Mouse (Mus musculus): ENCODE results near the gene Pdzk1. TPM values are rescaled to one million over a fixed set of nuclear protein-coding genes. Genes with fewer than 3 reads are reported as not detected.

The Pdzk1 gene
- polyA plus RNA-seq, 1 experiment from 2014 or later, result not detected

GRCm38 (mm10) chr3:96855833-96856232 lies 26.7 kb downstream of the Pdzk1 start:
- no peak overlapping the region for H3K27ac ChIP-seq
- WGBS, result 72% methylated on average over 3 of the region's 3 CpGs
- H3K4me2 ChIP-seq, result no peak overlapping the region
- H3K4me3 ChIP-seq (replicated peaks), result no peak overlapping the region
- no peaks in the 10 kb centered on the region for H3K36me3 ChIP-seq
- H3K4me1 ChIP-seq (replicated peaks), result no peaks in the 10 kb centered on the region
- ATAC-seq (ENCODE audit: insufficient number of reproducible peaks, insufficient read depth, low FRiP score, low TSS enrichment, low read depth), result no peak
- no peaks in the 10 kb centered on the region for H3K27me3 ChIP-seq
- H3K9me3 ChIP-seq, result no peaks in the 10 kb centered on the region
- no peak overlapping the region for H3K9ac ChIP-seq (replicated peaks)

- no peak overlapping the region for H3K27ac ChIP-seq
- no peaks in the 10 kb centered on the region for H3K9me3 ChIP-seq
- no peaks in the 10 kb centered on the region for H3K4me1 ChIP-seq (replicated peaks)
- no peaks in the 10 kb centered on the region for H3K36me3 ChIP-seq
- no peak overlapping the region for H3K4me2 ChIP-seq
- H3K4me3 ChIP-seq (replicated peaks), result no peak overlapping the region
- ATAC-seq (ENCODE audit: insufficient number of reproducible peaks, insufficient read depth, low FRiP score, low TSS enrichment, low read depth), result no peak
- H3K27me3 ChIP-seq, result no peaks in the 10 kb centered on the region
- 89% methylated on average over 5 of the region's 5 CpGs for WGBS
- no peak overlapping the region for H3K9ac ChIP-seq (replicated peaks)
These were observed 31.4 kb downstream of the Pdzk1 start for GRCm38 (mm10) chr3:96860498-96860897.

- no peak for ATAC-seq (ENCODE audit: insufficient number of reproducible peaks, insufficient read depth, low FRiP score, low TSS enrichment, low read depth)
- no peak overlapping the region for H3K4me3 ChIP-seq (replicated peaks)
- no peak overlapping the region for H3K27ac ChIP-seq
- no peaks in the 10 kb centered on the region for H3K4me1 ChIP-seq (replicated peaks)
- no peak overlapping the region for H3K4me2 ChIP-seq
- no peaks in the 10 kb centered on the region for H3K9me3 ChIP-seq
- H3K36me3 ChIP-seq, result peaks cover 51% of the 10 kb centered on the region
- H3K9ac ChIP-seq (replicated peaks), result no peak overlapping the region
- 92% methylated on average over 3 of the region's 3 CpGs for whole genome bisulfite sequencing
- H3K27me3 ChIP-seq, result no peaks in the 10 kb centered on the region
These were observed 38.8 kb downstream of the Pdzk1 start for GRCm38 (mm10) chr3:96867863-96868262.

- no peaks in the 10 kb centered on the region for H3K9me3 ChIP-seq
- H3K9ac ChIP-seq (replicated peaks), result no peak overlapping the region
- H3K27ac ChIP-seq, result no peak overlapping the region
- peaks cover 58% of the 10 kb centered on the region for H3K36me3 ChIP-seq
- WGBS, result 87% methylated on average over 8 of the region's 8 CpGs
- H3K4me1 ChIP-seq (replicated peaks), result no peaks in the 10 kb centered on the region
- no peaks in the 10 kb centered on the region for H3K27me3 ChIP-seq
- no peak overlapping the region for H3K4me2 ChIP-seq
- ATAC-seq (ENCODE audit: insufficient number of reproducible peaks, insufficient read depth, low FRiP score, low TSS enrichment, low read depth), result no peak
- H3K4me3 ChIP-seq (replicated peaks), result no peak overlapping the region
These were observed 39.5 kb downstream of the Pdzk1 start for GRCm38 (mm10) chr3:96868566-96868965.

GRCm38 (mm10) chr3:96869091-96869490 lies 40.0 kb downstream of the Pdzk1 start:
- no peak overlapping the region for H3K4me3 ChIP-seq (replicated peaks)
- H3K9me3 ChIP-seq, result no peaks in the 10 kb centered on the region
- H3K4me1 ChIP-seq (replicated peaks), result no peaks in the 10 kb centered on the region
- H3K36me3 ChIP-seq, result peaks cover 63% of the 10 kb centered on the region
- ATAC-seq (ENCODE audit: insufficient number of reproducible peaks, insufficient read depth, low FRiP score, low TSS enrichment, low read depth), result no peak
- H3K27ac ChIP-seq, result no peak overlapping the region
- no peak overlapping the region for H3K4me2 ChIP-seq
- no peak overlapping the region for H3K9ac ChIP-seq (replicated peaks)
- WGBS, result 91% methylated on average over 7 of the region's 7 CpGs
- H3K27me3 ChIP-seq, result no peaks in the 10 kb centered on the region

GRCm38 (mm10) chr3:96870270-96870669 lies 41.2 kb downstream of the Pdzk1 start:
- H3K9ac ChIP-seq (replicated peaks), result no peak overlapping the region
- no peak overlapping the region for H3K4me3 ChIP-seq (replicated peaks)
- H3K27me3 ChIP-seq, result no peaks in the 10 kb centered on the region
- ATAC-seq (ENCODE audit: insufficient number of reproducible peaks, insufficient read depth, low FRiP score, low TSS enrichment, low read depth), result no peak
- no peaks in the 10 kb centered on the region for H3K4me1 ChIP-seq (replicated peaks)
- H3K27ac ChIP-seq, result no peak overlapping the region
- peaks cover 73% of the 10 kb centered on the region for H3K36me3 ChIP-seq
- 95% methylated on average over 2 of the region's 2 CpGs for WGBS
- H3K9me3 ChIP-seq, result no peaks in the 10 kb centered on the region
- no peak overlapping the region for H3K4me2 ChIP-seq

GRCm38 (mm10) chr3:96871070-96871469 lies 42.0 kb downstream of the Pdzk1 start:
- Histone ChIP-seq H3K4me1 (replicated peaks) (no peaks in the 10 kb centered on the region), H3K27me3 (no peaks in the 10 kb centered on the region), H3K36me3 (peaks cover 79% of the 10 kb centered on the region), H3K4me2 (no peak overlapping the region), H3K27ac (no peak overlapping the region), H3K9me3 (no peaks in the 10 kb centered on the region), H3K9ac (replicated peaks) (no peak overlapping the region), H3K4me3 (replicated peaks) (no peak overlapping the region)
- ATAC-seq (ENCODE audit: insufficient number of reproducible peaks, insufficient read depth, low FRiP score, low TSS enrichment, low read depth), result no peak
- WGBS, result 87% methylated on average over 8 of the region's 8 CpGs

- no peaks in the 10 kb centered on the region for H3K9me3 ChIP-seq
- H3K4me3 ChIP-seq (replicated peaks), result no peak overlapping the region
- WGBS, result 93% methylated on average over 8 of the region's 8 CpGs
- no peak overlapping the region for H3K4me2 ChIP-seq
- ATAC-seq (ENCODE audit: insufficient number of reproducible peaks, insufficient read depth, low FRiP score, low TSS enrichment, low read depth), result no peak
- no peaks in the 10 kb centered on the region for H3K27me3 ChIP-seq
- no peak overlapping the region for H3K9ac ChIP-seq (replicated peaks)
- H3K4me1 ChIP-seq (replicated peaks), result no peaks in the 10 kb centered on the region
- peaks cover 79% of the 10 kb centered on the region for H3K36me3 ChIP-seq
- no peak overlapping the region for H3K27ac ChIP-seq
These were observed 43.4 kb downstream of the Pdzk1 start for GRCm38 (mm10) chr3:96872501-96872900.

GRCm38 (mm10) chr3:96874808-96875571 lies 45.9 kb downstream of the Pdzk1 start:
- Histone ChIP-seq H3K27ac (no peak overlapping the region), H3K4me1 (replicated peaks) (no peaks in the 10 kb centered on the region), H3K4me2 (no peak overlapping the region), H3K9me3 (no peaks in the 10 kb centered on the region), H3K9ac (replicated peaks) (no peak overlapping the region), H3K27me3 (no peaks in the 10 kb centered on the region), H3K4me3 (replicated peaks) (no peak overlapping the region), H3K36me3 (peaks cover 72% of the 10 kb centered on the region)
- 79% methylated on average over 7 of the region's 7 CpGs for WGBS
- no peak for ATAC-seq (ENCODE audit: insufficient number of reproducible peaks, insufficient read depth, low FRiP score, low TSS enrichment, low read depth)

- no peaks in the 10 kb centered on the region for H3K27me3 ChIP-seq
- no peak overlapping the region for H3K9ac ChIP-seq (replicated peaks)
- no peak overlapping the region for H3K27ac ChIP-seq
- 89% methylated on average over 9 of the region's 9 CpGs for WGBS
- H3K9me3 ChIP-seq, result no peaks in the 10 kb centered on the region
- no peaks in the 10 kb centered on the region for H3K4me1 ChIP-seq (replicated peaks)
- no peak overlapping the region for H3K4me2 ChIP-seq
- H3K4me3 ChIP-seq (replicated peaks), result no peak overlapping the region
- H3K36me3 ChIP-seq, result peaks cover 63% of the 10 kb centered on the region
- no peak for ATAC-seq (ENCODE audit: insufficient number of reproducible peaks, insufficient read depth, low FRiP score, low TSS enrichment, low read depth)
These were observed 50.5 kb downstream of the Pdzk1 start for GRCm38 (mm10) chr3:96879536-96879935.

GRCm38 (mm10) chr3:96880385-96880784 lies 51.3 kb downstream of the Pdzk1 start:
- H3K27ac ChIP-seq, result no peak overlapping the region
- H3K27me3 ChIP-seq, result no peaks in the 10 kb centered on the region
- H3K9me3 ChIP-seq, result no peaks in the 10 kb centered on the region
- no peak for ATAC-seq (ENCODE audit: insufficient number of reproducible peaks, insufficient read depth, low FRiP score, low TSS enrichment, low read depth)
- H3K4me2 ChIP-seq, result no peak overlapping the region
- WGBS, result 89% methylated on average over 4 of the region's 4 CpGs
- H3K4me1 ChIP-seq (replicated peaks), result no peaks in the 10 kb centered on the region
- H3K9ac ChIP-seq (replicated peaks), result no peak overlapping the region
- H3K36me3 ChIP-seq, result peaks cover 58% of the 10 kb centered on the region
- no peak overlapping the region for H3K4me3 ChIP-seq (replicated peaks)

- Histone ChIP-seq H3K9me3 (no peaks in the 10 kb centered on the region), H3K36me3 (peaks cover 57% of the 10 kb centered on the region), H3K9ac (replicated peaks) (no peak overlapping the region), H3K4me1 (replicated peaks) (no peaks in the 10 kb centered on the region), H3K27ac (no peak overlapping the region), H3K4me2 (no peak overlapping the region), H3K4me3 (replicated peaks) (no peak overlapping the region), H3K27me3 (no peaks in the 10 kb centered on the region)
- ATAC-seq (ENCODE audit: insufficient number of reproducible peaks, insufficient read depth, low FRiP score, low TSS enrichment, low read depth), result no peak
- WGBS, result 85% methylated on average over 6 of the region's 6 CpGs
These were observed 52.5 kb downstream of the Pdzk1 start for GRCm38 (mm10) chr3:96881557-96881956.

All from limb, embryonic 12.5 days (tissue).